Mouse (Mus musculus): ENCODE data around the gene Adora3. TPM values are rescaled to one million over a fixed set of nuclear protein-coding genes. Genes with fewer than 3 reads are reported as not detected.
A peak's percentile ranks its signal among the peaks of the same experiment; 100 is the strongest.

The Adora3 gene
- total and polyA plus RNA-seq, 2 experiments from 2014 or later: 0.14 TPM; not detected in 1

GRCm38 (mm10) chr3:105928195-105928569 is 57.5 kb downstream of the Adora3 start:
- no peak for DNase-seq (ENCODE audit: low spot score)
- no peak for ATAC-seq (ENCODE audit: insufficient read depth, low read depth)
- Histone ChIP-seq H3K9ac (replicated peaks; ENCODE audit: low read depth, low read length) (no peak overlapping the region), H3K36me3 (replicated peaks; ENCODE audit: control insufficient read depth, insufficient read depth, low read length) (no peaks in the 10 kb centered on the region), H3K4me3 (ENCODE audit: low read depth, low read length) (no peak overlapping the region), H3K4me1 (ENCODE audit: control insufficient read depth, insufficient read depth) (no peaks in the 10 kb centered on the region), H3K4me2 (ENCODE audit: low read depth, low read length) (no peak overlapping the region), H3K9me3 (replicated peaks; ENCODE audit: control insufficient read depth, low read length) (no peaks in the 10 kb centered on the region), H3K27me3 (ENCODE audit: control insufficient read depth, insufficient read depth, low read length) (no peaks in the 10 kb centered on the region), H3K27ac (ENCODE audit: low read depth) (no peak overlapping the region)
- 78% methylated on average over 3 of the region's 3 CpGs for WGBS
- TF ChIP-seq CTCF (IDR thresholded peaks at IDR 0.05; ENCODE audit: low read depth) (no peak), EP300 (IDR thresholded peaks at IDR 0.05; ENCODE audit: low read depth) (no peak)

DNA sequence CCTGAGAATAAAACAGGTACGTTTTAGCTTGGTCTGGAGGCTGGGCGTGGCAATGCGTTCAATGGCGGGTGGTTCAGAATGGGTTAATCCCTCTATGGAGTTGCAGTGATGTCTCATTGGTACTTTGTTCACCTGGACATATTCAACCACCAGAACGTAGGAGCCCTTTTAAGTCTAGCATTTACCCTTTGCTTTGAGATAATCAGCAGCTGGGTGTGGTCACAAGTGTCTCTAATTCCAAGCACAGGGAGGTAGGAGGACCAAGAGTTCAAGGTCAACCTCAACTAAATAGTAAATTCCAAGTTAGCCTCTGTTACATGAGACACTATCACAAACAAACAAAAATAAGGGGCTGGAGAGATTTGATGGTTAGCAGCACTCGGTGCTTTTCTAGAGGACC is 58.1 kb downstream of the Adora3 start:
- Histone ChIP-seq H3K27me3 (ENCODE audit: control insufficient read depth, insufficient read depth, low read length) (no peaks in the 10 kb centered on the region), H3K4me1 (ENCODE audit: control insufficient read depth, insufficient read depth) (no peaks in the 10 kb centered on the region), H3K9me3 (replicated peaks; ENCODE audit: control insufficient read depth, low read length) (no peaks in the 10 kb centered on the region), H3K9ac (replicated peaks; ENCODE audit: low read depth, low read length) (no peak overlapping the region), H3K4me3 (ENCODE audit: low read depth, low read length) (no peak overlapping the region), H3K36me3 (replicated peaks; ENCODE audit: control insufficient read depth, insufficient read depth, low read length) (no peaks in the 10 kb centered on the region), H3K27ac (ENCODE audit: low read depth) (no peak overlapping the region), H3K4me2 (ENCODE audit: low read depth, low read length) (no peak overlapping the region)
- TF ChIP-seq EP300 (IDR thresholded peaks at IDR 0.05; ENCODE audit: low read depth): no peak
- TF ChIP-seq CTCF (IDR thresholded peaks at IDR 0.05; ENCODE audit: low read depth): no peak
- ATAC-seq (ENCODE audit: insufficient read depth, low read depth) (no peak), DNase-seq (ENCODE audit: low spot score) (no peak)
- 79% methylated on average over 6 of the region's 6 CpGs for WGBS

- DNase-seq (ENCODE audit: low spot score): no peak
- Histone ChIP-seq H3K9me3 (replicated peaks; ENCODE audit: control insufficient read depth, low read length) (no peaks in the 10 kb centered on the region), H3K9ac (replicated peaks; ENCODE audit: low read depth, low read length) (no peak overlapping the region), H3K4me1 (ENCODE audit: control insufficient read depth, insufficient read depth) (no peaks in the 10 kb centered on the region), H3K4me2 (ENCODE audit: low read depth, low read length) (no peak overlapping the region), H3K4me3 (ENCODE audit: low read depth, low read length) (no peak overlapping the region), H3K27ac (ENCODE audit: low read depth) (no peak overlapping the region), H3K36me3 (replicated peaks; ENCODE audit: control insufficient read depth, insufficient read depth, low read length) (no peaks in the 10 kb centered on the region), H3K27me3 (ENCODE audit: control insufficient read depth, insufficient read depth, low read length) (no peaks in the 10 kb centered on the region)
- TF ChIP-seq CTCF (IDR thresholded peaks at IDR 0.05; ENCODE audit: low read depth) (no peak), EP300 (IDR thresholded peaks at IDR 0.05; ENCODE audit: low read depth) (no peak)
- ATAC-seq (ENCODE audit: insufficient read depth, low read depth): no peak
- 68% methylated on average over 7 of the region's 7 CpGs for WGBS
These were observed 59.2 kb downstream of the Adora3 start for GRCm38 (mm10) chr3:105929821-105930220.

DNA sequence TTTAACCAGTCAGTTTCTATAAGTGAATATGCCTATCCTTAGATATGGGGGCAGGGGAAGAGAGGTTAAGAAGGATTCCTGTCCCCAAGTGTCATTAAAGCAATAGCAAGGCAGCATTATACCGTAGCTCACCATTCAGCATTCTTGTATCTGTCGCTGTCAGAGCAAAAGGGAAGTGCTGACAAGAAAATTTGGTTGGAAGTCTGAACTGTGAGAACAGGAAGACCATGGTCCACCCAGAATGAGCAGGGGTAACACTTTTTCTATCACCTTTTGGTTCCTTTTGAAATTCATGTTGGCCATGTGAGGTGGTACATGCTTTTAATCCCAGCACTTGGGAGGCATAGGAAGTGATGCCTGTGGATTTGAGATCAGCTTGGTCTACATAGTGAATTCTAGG is 60.4 kb downstream of the Adora3 start:
- Histone ChIP-seq H3K27me3 (ENCODE audit: control insufficient read depth, insufficient read depth, low read length) (no peaks in the 10 kb centered on the region), H3K4me3 (ENCODE audit: low read depth, low read length) (no peak overlapping the region), H3K36me3 (replicated peaks; ENCODE audit: control insufficient read depth, insufficient read depth, low read length) (no peaks in the 10 kb centered on the region), H3K9ac (replicated peaks; ENCODE audit: low read depth, low read length) (no peak overlapping the region), H3K4me2 (ENCODE audit: low read depth, low read length) (no peak overlapping the region), H3K27ac (ENCODE audit: low read depth) (no peak overlapping the region), H3K4me1 (ENCODE audit: control insufficient read depth, insufficient read depth) (no peaks in the 10 kb centered on the region), H3K9me3 (replicated peaks; ENCODE audit: control insufficient read depth, low read length) (no peaks in the 10 kb centered on the region)
- WGBS: 77% methylated on average over 2 of the region's 2 CpGs
- ATAC-seq (ENCODE audit: insufficient read depth, low read depth) (no peak), DNase-seq (ENCODE audit: low spot score) (no peak)
- TF ChIP-seq CTCF (IDR thresholded peaks at IDR 0.05; ENCODE audit: low read depth): no peak
- no peak for TF ChIP-seq EP300 (IDR thresholded peaks at IDR 0.05; ENCODE audit: low read depth)

GRCm38 (mm10) chr3:105932240-105933071 is 61.8 kb downstream of the Adora3 start, which contains the start of gene I830077J02Rik:
I830077J02Rik (minus strand) TSS chr3:105932664.
- H3K4me1 ChIP-seq (ENCODE audit: control insufficient read depth, insufficient read depth): no peaks in the 10 kb centered on the region
- WGBS: 67% methylated on average over 8 of the region's 8 CpGs
- 0 out of 2 replicates have a peak within 1 kb of the TSS, but pooled peaks have one; percentile 20 for H3K27ac ChIP-seq (ENCODE audit: low read depth)
- no peak for ATAC-seq (ENCODE audit: insufficient read depth, low read depth)
- DNase-seq (ENCODE audit: low spot score): peak; percentile 36
- H3K27me3 ChIP-seq (ENCODE audit: control insufficient read depth, insufficient read depth, low read length): no peaks in the 10 kb centered on the region
- no peak within 1 kb of the TSS for H3K4me3 ChIP-seq (ENCODE audit: low read depth, low read length)
- no peak for TF ChIP-seq CTCF (IDR thresholded peaks at IDR 0.05; ENCODE audit: low read depth)
- TF ChIP-seq EP300 (IDR thresholded peaks at IDR 0.05; ENCODE audit: low read depth): no peak
- no peak within 1 kb of the TSS for H3K4me2 ChIP-seq (ENCODE audit: low read depth, low read length)
- no peaks in the 10 kb centered on the region for H3K9me3 ChIP-seq (replicated peaks; ENCODE audit: control insufficient read depth, low read length)
- H3K36me3 ChIP-seq (replicated peaks; ENCODE audit: control insufficient read depth, insufficient read depth, low read length): no peaks in the 10 kb centered on the region; the same call in 1 of the 2 replicates
- H3K9ac ChIP-seq (replicated peaks; ENCODE audit: low read depth, low read length): no peak within 1 kb of the TSS
